Mouse (Mus musculus) heart, postnatal 10 days (tissue): ENCODE results near the gene Gm14139. TPM values are rescaled to one million over a fixed set of nuclear protein-coding genes. Genes with fewer than 3 reads are reported as not detected.
"Not testable (repeated sequence)": the region's sequence is repeated elsewhere in the genome, so short reads cannot be mapped to it uniquely, and the experiment has no call there.

Experiments used
- DNase-seq, 2 experiments: peaks; one replicate each; pipeline ENCODE4 v3.0.0; 2021
- intact Hi-C: fragments of 180-260 bp; cut with DNase I; formaldehyde crosslinking; loops from one replicate; pipeline ENCODE4 v1.15.1; 2025
- total RNA-seq, 2 experiments: library from RNA; stranded (reverse); gene quantifications; 2 replicates each; pipeline ENCODE4 v1.2.3; 2021

The Gm14139 gene
- total RNA-seq: not detected

- intact Hi-C loops, DNase-seq: not testable (repeated sequence)
These were observed at the start of gene Gm14139 for GRCm38 (mm10) chr2:150181570-150181999. Gene Gm14139 (plus strand): TSS chr2:150181755.

- not testable (repeated sequence) for DNase-seq
- intact Hi-C loops: loop anchor here (10.0 kb wide), 1 partner anchor 773 kb away; the partner anchor contains the start of genes Abhd12 and Gins1
These were observed 49.6 kb upstream of the Gm14139 start for GRCm38 (mm10) chr2:150132002-150132401.

DNA sequence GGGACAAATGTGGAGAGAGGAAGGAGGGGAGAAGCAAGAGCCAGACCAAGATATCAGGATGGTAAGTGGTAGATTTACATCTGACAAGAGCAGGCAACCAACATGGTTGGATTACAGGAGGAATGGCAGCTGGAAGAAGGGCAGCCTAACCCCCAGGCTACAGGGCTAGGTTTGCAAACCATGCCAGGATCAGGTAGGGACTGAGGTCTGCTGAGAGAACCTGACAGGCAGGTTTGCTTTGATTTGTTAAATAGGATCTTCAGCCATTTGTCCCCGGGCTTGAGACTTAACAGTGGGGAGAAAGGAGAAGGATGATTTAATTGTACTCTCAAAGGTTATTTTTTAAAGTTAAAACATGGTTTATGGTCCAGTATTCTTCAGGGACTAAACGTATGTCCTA lies 48.8 kb upstream of the Gm14139 start:
- DNase-seq: no peak
- intact Hi-C loops: loop anchor here (10.0 kb wide), 1 partner anchor 772 kb away; the partner anchor contains the start of genes Abhd12 and Gins1

DNA sequence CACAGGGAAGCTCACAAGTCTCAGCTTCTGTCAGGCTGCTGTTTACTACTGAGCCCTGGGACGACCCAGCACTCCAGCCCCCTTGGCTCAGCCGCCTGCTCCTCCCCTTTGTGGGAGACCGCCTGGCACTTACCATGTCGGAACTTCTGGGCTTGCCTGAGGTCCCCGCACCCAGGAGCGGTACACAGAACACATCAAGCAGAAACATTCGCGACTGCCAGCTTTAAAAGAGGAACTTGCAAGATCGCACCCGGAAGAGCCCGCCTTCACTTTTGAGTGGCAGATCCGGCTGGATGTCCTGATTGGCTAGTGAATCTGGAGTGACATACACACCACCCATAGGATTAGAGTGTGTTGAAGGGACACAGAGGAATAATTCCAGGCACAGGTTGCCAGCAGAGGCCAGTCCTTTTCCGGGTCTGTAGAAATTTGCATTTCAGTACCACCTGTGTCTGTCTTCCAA lies 45.1 kb upstream of the Gm14139 start, which contains the start of gene Zfp120:
Gene Zfp120 (minus strand): TSS at position 274 of the 463 bp plus-strand sequence.
- intact Hi-C loops: loop anchor here (10.0 kb wide), 1 partner anchor 768 kb away; the partner anchor contains the start of genes Abhd12 and Gins1
- DNase-seq: peak; percentile 91 to 92

- DNase-seq: no peak
- intact Hi-C loops: no loop called here
These were observed 14.9 kb upstream of the Gm14139 start for GRCm38 (mm10) chr2:150166703-150167102.

- no peak for DNase-seq
- intact Hi-C loops: no loop called here
These were observed 7.7 kb upstream of the Gm14139 start for GRCm38 (mm10) chr2:150173833-150174232.

DNA sequence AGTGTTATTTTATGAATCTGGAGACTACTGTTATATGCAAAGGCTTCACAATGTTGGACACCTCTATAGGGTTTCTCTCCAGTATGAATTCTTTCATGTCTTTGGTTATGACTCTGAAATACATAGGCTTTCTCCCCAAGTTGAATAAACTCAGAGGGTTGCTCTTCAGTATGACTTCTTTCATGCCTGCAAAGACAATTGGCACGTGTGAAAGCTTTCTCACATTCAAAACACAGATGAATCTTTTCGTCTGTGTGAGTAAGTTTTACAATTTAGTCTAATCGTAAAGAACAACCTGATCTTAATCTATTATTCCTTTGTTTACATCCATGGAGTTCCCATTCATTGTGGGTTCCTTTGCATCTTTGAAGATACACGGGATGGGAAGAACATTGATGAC lies 2.0 kb upstream of the Gm14139 start, which contains the start of gene Gm10770:
Gene Gm10770 (minus strand): TSS at position 101 of the 400 bp plus-strand sequence.
- DNase-seq, intact Hi-C loops: not testable (repeated sequence)

GRCm38 (mm10) chr2:150181046-150181445 lies 509 bp upstream of the Gm14139 start:
- DNase-seq, intact Hi-C loops: not testable (repeated sequence)

DNA sequence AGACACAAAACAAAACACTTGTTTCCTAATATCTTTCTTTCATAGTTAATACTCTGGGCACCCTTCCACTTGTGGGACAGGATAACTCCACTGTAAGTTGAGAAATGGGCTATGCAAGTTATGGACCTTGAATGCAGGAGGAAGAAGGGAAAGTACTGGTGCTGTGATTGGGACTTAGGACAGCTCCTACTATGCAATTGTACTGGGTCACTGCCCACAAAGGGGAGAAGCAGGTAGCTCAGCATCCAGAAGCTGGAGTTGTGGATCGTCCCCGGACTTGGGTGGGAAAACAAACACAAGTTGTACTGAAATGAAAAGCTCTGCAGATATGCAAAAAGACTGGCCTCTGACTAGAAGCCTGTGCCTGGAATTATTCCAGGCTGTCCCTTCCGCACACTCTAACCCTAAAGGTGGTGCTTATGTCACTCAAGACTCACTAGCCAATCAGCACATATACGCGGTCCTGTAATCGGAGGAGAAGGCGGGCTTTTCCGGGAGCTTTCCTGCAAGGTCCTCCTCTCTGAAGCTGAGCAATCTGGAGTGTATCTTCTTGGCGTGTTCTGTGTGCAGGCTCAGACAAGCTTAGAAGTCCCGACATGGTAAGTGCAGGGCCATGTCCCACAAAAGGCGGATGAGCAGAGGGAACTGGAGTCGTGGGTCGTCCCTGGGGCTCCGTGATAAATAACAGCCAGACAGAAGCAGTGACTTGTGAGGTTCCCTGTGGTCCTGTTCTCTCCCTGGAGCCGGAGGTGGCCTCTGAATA lies 36.2 kb downstream of the Gm14139 start, which contains the start of gene Zfp937:
Gene Zfp937 (plus strand): TSS at position 474 of the 763 bp plus-strand sequence.
- intact Hi-C loops: not testable (repeated sequence)
- peak; percentile 77 to 89 for DNase-seq

DNA sequence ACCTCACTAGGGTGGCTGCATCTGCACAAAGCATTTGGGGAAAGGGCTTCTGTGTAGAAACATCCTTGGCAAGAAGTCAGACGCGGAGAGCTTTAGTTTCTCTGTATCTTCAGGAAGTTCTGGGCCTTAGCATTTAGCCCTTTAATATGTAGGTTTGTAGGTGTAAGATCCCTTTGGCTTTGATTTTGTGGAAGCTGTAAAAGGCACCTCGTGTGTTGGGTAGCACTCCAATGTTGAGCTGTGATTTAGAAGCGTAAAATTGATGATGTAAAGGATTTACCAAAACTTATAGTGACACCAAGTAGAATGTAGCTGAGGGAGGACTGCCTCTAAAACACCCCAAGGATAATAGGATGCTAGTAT lies 36.8 kb downstream of the Gm14139 start:
- intact Hi-C loops: not testable (repeated sequence)

GRCm38 (mm10) chr2:150223263-150223662 lies 41.7 kb downstream of the Gm14139 start:
- DNase-seq, intact Hi-C loops: not testable (repeated sequence)

More for the DNA sequence above, 36.8 kb downstream of the Gm14139 start:
- DNase-seq: not testable (repeated sequence)

Other genes with a start within 250 kb of the Gm14139 start
- gene Zfp120, start 45.0 kb upstream of the Gm14139 start, total RNA-seq: 1 to 10 TPM; 6.3 to 6.9 TPM
- gene Gm10770, start 2.1 kb upstream of the Gm14139 start, total RNA-seq: not detected
- 1 to 10 TPM; 3.4 to 4.8 TPM for gene Zfp937, start 36.3 kb downstream of the Gm14139 start, total RNA-seq
- gene Gm21994, start 73.8 kb downstream of the Gm14139 start, total RNA-seq: 1 to 10 TPM; 2.6 to 4.6 TPM
- under 1 TPM; 0.10 to 0.19 TPM for gene Gm14124, start 75.8 kb downstream of the Gm14139 start, total RNA-seq
- gene Gm10130, start 141.9 kb downstream of the Gm14139 start, total RNA-seq: 1 to 10 TPM; 1.2 to 1.9 TPM
- gene 3300002I08Rik, start 181.0 kb downstream of the Gm14139 start, total RNA-seq: 1 to 10 TPM; 3.2 to 3.9 TPM